Mouse (Mus musculus) subcutaneous adipose tissue, adult 2 months (tissue): Measurements from ENCODE around the gene Gsta2. TPM values are rescaled to one million over a fixed set of nuclear protein-coding genes. Genes with fewer than 3 reads are reported as not detected.

Experiments used
- polyA plus RNA-seq: library from polyadenylated mRNA; depleted of rRNA; stranded (reverse); fragments of >200 nt; gene quantifications from 2 replicates; pipeline ENCODE4 v1.2.3, GENCODE M21; 2012; ENCODE audit warnings: low replicate concordance; rRNA removed

Gsta2 gene
- polyA plus RNA-seq: 0.30 TPM in 1 of 2 replicates, not detected in the other

DNA sequence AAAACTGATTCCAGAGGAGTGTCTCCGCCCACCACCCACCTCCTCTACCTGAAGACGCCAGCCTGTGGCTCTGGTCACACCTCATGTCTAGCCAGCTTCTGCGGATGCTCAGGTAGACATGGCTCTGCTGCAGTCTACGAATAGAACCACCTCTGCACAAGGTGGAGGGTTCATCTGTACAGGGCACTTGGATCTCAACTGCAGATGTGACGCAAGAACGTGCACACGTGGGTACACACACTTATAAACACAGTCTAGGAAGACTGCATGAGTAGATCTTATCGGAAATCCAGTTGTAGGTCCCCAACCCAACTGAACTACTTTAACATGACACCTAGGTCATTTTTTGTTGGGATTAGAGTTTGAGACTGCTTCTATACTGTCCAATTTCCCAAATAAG lies at the start of gene Gsta2:
Gene Gsta2, minus strand, starts transcription at position 178 of the 400 bp plus-strand sequence.

DNA sequence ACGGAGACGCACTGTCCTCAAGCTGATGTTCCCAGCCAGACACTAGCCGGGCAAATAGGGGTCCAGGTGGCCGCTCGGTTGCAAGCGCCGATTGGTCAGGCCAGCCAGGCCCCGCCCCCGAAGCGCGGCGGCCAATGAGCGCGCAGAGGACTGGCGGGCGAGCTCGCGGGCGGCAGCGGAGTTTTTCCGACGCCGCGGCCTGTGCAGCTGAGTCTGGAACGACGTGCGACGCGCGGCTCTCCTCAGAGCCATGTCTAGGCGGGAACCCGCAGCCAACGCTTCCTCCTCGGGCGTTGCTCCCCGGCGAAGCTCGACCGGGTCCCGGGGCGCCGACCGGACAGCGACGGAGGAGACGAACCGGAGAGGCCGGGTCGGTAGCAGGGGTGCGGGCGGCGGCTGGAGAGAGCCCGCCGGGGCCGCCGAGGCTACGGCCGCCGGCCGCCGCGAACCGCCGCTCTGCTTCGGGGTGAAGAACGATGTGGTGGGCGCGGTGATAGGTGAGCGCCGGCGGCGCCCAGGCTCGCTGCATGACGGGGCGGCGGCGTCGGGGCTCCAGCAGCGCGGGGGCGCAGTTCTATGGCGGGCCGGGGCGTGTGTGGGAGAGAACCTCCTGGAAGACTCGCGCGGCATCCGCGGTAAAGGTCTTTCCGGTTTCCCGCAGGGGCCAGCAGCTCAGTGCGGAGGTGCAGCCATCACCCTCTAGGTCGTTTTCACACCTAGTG lies 40.2 kb upstream of the Gsta2 start, which contains the start of gene Ddx43:
Gene Ddx43, plus strand, starts transcription at position 148 of the 722 bp plus-strand sequence.

DNA sequence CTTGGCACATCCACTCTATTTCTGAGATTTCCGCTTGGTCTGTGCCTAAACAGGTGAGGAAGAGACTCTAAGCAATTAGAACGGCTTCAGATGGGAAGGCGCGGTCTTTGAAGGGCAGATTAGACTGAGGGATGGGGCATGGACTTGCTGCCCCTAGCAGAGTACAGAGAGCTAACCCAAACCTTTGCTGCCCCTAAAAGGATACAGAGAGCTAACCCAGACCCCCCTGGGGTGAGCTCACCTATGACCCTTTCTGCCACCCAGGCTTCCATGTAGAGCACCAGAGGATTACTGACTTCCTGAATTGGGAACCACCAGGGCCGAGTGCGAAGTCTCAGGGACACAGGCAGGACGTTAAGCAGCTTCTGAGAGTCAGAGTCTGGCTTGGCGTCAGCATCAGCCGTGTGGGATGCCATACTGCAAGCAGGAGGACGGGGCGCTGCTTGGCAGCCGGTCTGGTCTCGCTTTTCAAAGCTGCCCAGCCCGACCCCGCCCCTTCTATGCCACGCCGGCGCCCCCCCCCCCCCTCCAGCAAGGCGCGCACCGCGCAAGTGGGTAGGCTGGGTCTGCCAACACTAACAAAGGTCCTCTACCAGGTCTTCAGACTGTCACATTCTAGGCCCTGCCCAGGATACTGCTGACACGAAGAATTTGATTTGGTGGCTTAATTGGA lies 22.7 kb upstream of the Gsta2 start, which contains the start of gene Ooep:
Gene Ooep, minus strand, starts transcription at position 613 of the 673 bp plus-strand sequence.

DNA sequence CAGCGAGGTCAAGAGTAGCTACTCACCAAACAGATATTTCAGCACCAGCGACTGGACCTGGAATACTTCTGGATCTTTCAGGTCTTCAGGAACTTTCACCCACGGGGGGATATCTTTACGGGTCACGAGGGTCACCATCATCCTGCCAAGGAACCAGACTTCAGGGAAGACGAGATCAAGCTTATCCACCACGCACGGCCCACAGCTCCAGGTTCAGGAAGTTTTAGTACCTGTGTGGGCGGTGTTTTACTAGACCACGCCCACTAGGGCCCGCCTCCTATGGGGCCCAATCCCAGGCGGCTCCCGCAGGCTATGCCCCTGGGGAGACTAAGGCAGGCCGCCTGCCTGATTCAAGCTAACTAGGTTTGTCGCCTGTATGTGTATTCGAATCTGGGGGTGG lies 12.4 kb upstream of the Gsta2 start, which contains the start of gene Dppa5a:
Gene Dppa5a, minus strand, starts transcription at position 219 of the 400 bp plus-strand sequence.

DNA sequence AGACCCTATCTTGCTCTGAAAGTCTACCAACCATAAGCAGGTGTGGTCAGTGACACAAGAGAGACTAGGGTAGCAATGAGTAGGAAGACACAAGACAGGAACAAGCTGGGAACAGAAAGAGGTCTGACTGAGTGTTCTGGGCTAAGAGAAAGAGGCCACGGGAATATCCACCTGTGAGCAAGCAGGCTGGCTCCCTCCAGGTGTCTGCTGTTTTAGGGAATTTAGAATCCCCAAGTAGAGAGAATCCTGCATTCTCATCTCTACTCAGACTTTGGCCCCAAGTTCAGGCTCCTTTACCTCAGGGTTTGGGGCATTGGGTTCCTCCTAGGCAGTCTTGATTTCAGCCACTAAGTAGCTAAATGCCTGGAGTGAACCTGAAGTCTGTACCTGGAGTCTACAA lies 28.3 kb downstream of the Gsta2 start, which contains the start of gene Omt2b:
Gene Omt2b, plus strand, starts transcription at position 301 of the 400 bp plus-strand sequence.

DNA sequence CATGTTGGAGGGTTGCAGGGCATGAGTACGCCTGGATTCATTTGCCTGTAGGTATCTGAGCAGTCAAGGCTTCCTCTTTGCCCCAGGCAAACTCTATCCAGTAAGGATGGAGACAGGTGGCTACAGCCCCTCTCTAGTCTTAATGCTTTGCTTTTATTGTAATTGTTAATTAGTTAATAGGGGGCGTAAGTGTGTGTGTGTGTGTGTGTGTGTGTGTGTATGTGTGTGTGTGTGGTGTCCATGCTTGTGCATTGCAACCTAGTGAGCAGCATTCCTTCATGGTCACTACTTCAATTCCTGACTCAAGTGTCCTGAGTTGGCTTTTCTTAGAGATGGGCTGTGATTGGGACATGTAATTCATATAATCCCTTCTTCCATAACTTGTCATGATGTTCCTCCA lies 40.9 kb downstream of the Gsta2 start, which contains the start of gene Omt2a:
Gene Omt2a, minus strand, starts transcription at position 101 of the 400 bp plus-strand sequence.

DNA sequence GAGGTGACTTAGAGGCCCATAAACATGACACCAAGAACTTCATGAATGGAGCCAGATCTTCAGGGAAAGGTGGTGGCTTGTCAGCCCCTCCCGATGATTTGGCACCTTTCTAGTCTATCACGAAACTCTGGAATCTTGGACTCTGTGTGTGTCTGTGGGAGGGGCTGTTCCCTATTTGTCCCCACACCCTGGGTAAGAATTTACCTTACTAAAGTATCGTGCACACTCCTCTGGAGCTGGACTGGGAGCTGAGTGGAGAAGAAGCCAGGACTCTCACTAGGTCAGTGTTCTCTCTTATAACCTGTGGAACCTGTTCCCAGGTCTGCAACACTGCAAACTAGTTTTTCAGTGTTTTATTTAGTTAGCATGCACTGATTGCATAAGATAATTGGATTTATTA lies 65.9 kb downstream of the Gsta2 start, which contains the start of gene Gm10639:
Gene Gm10639, plus strand, starts transcription at position 201 of the 400 bp plus-strand sequence.

Other genes starting within 250 kb of the Gsta2 start
- gene Fbxo9, start 246.7 kb downstream of the Gsta2 start, polyA plus RNA-seq: 85.0 and 139 TPM in 2 replicates
- gene Ick, start 246.6 kb downstream of the Gsta2 start, polyA plus RNA-seq: 22.2 and 23.1 TPM in 2 replicates
- 26.6 and 33.8 TPM in 2 replicates for gene Gsta4, start 173.0 kb downstream of the Gsta2 start, polyA plus RNA-seq
- gene Gsta1, start 125.1 kb downstream of the Gsta2 start, polyA plus RNA-seq: not detected in 2 replicates
- gene Gm3776, start 98.7 kb downstream of the Gsta2 start, polyA plus RNA-seq: not detected in 2 replicates
- not detected in 2 replicates for gene Gm10639, start 65.9 kb downstream of the Gsta2 start, polyA plus RNA-seq
- not detected in 2 replicates for gene Omt2a, start 41.0 kb downstream of the Gsta2 start, polyA plus RNA-seq
- gene Omt2b, start 28.2 kb downstream of the Gsta2 start, polyA plus RNA-seq: not detected in 2 replicates
- gene Dppa5a, start 12.4 kb upstream of the Gsta2 start, polyA plus RNA-seq: not detected in 2 replicates
- 0.17 TPM in 1 of 2 replicates, not detected in the other for gene Ooep, start 22.9 kb upstream of the Gsta2 start, polyA plus RNA-seq
- 0.06 TPM in 1 of 2 replicates, not detected in the other for gene Ddx43, start 40.0 kb upstream of the Gsta2 start, polyA plus RNA-seq
- 1.0 and 2.1 TPM in 2 replicates for gene Cgas, start 87.4 kb upstream of the Gsta2 start, polyA plus RNA-seq
- 17.0 and 17.4 TPM in 2 replicates for gene Mto1, start 92.4 kb upstream of the Gsta2 start, polyA plus RNA-seq
- 0.14 and 0.36 TPM in 2 replicates for gene Gm17324, start 93.0 kb upstream of the Gsta2 start, polyA plus RNA-seq
- 3,915 and 6,714 TPM in 2 replicates for gene Eef1a1, start 133.4 kb upstream of the Gsta2 start, polyA plus RNA-seq
- gene Slc17a5, start 232.3 kb upstream of the Gsta2 start, polyA plus RNA-seq: 9.5 and 12.6 TPM in 2 replicates